Comparison of ENCODE assay signal across 20 mouse cellular contexts in the genomic region with DNA sequence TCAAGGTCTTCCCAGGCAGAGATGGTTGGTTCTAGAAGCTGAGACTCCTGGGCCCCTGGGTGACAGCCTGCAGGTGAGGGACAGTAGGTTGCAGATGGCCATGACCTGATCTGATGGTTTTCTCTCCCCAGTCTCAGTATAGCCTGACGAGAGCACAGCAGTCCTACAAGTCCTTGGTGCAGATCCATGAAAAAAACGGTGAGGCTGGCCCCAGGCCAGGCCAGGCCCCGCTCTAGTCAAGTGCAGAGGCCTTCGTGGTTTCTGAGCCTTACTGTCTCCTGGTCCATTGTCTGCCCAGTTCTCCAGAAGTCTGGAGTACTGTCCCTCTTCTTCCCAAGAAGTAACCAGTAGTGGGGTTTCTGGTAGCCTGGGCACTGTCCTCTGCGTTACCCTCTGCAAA. TPM values are rescaled to one million over a fixed set of nuclear protein-coding genes. Genes with fewer than 3 reads are reported as not detected.
DNase-seq lines count a peak whose midpoint lies in the region; ATAC-seq lines count a peak whose summit lies in the region.
"Had no signal": no experiment of that assay in that cellular context is flagged by ENCODE, and none has a peak within 500 bp of the region (broad histone marks: within the 10 kb centered on the region; RNA-seq: fewer than 3 reads in every experiment).

No protein-coding gene starts in this region.

- no peaks in the 10 kb centered on the region for H3K27me3 ChIP-seq in embryonic facial prominence, embryonic 12.5 days
- H3K27me3 ChIP-seq in embryonic facial prominence, embryonic 10.5 days (replicated peaks; ENCODE audit: low read depth, poor library complexity, severe bottlenecking), result no peaks in the 10 kb centered on the region
- H3K27me3 ChIP-seq in forebrain, embryonic 16.5 days (replicated peaks; ENCODE audit: control insufficient read depth, insufficient read depth, low read length), result no peaks in the 10 kb centered on the region
- H3K27me3 ChIP-seq: embryonic facial prominence, embryonic 15.5 days; forebrain, embryonic 12.5 days had no signal

- no peak overlapping the region for H3K4me2 ChIP-seq in embryonic facial prominence, embryonic 12.5 days (replicated peaks)
- H3K4me2 ChIP-seq in forebrain, embryonic 16.5 days (ENCODE audit: low read length), result no peak overlapping the region
- H3K4me2 ChIP-seq: embryonic facial prominence, embryonic 15.5 days; forebrain, embryonic 12.5 days had no signal

- ATAC-seq in embryonic facial prominence, embryonic 12.5 days (ENCODE audit: insufficient number of reproducible peaks, insufficient read depth, low FRiP score, low TSS enrichment), result 0 out of 2 replicates have a peak, but pooled peaks have one; percentile 11
- no peak for ATAC-seq in forebrain, embryonic 16.5 days
- ATAC-seq: forebrain, embryonic 14.5 days; forebrain, postnatal 0 days had no signal

- H3K27ac ChIP-seq in embryonic facial prominence, embryonic 12.5 days, result no peak overlapping the region
- H3K27ac ChIP-seq in embryonic facial prominence, embryonic 10.5 days (replicated peaks), result no peak overlapping the region
- no peak overlapping the region for H3K27ac ChIP-seq in forebrain, embryonic 16.5 days (ENCODE audit: low read length)
- H3K27ac ChIP-seq: embryonic facial prominence, embryonic 15.5 days; forebrain, embryonic 10.5 days; forebrain, embryonic 12.5 days had no signal

- 0 out of 2 replicates have a peak, but pooled peaks cover 6% of the 10 kb centered on the region for H3K4me1 ChIP-seq in embryonic facial prominence, embryonic 12.5 days
- peaks cover 18% of the 10 kb centered on the region for H3K4me1 ChIP-seq in embryonic facial prominence, embryonic 10.5 days
- H3K4me1 ChIP-seq in forebrain, embryonic 16.5 days (replicated peaks; ENCODE audit: control insufficient read depth, insufficient read depth, low read length), result no peaks in the 10 kb centered on the region

- H3K9ac ChIP-seq in embryonic facial prominence, embryonic 12.5 days, result no peak overlapping the region
- H3K9ac ChIP-seq in forebrain, embryonic 16.5 days (replicated peaks; ENCODE audit: low read depth, low read length), result no peak overlapping the region
- H3K9ac ChIP-seq: embryonic facial prominence, embryonic 15.5 days; forebrain, embryonic 12.5 days; forebrain, postnatal 0 days had no signal

- no peaks in the 10 kb centered on the region for H3K9me3 ChIP-seq in embryonic facial prominence, embryonic 12.5 days
- no peaks in the 10 kb centered on the region for H3K9me3 ChIP-seq in embryonic facial prominence, embryonic 10.5 days
- no peaks in the 10 kb centered on the region for H3K9me3 ChIP-seq in forebrain, embryonic 16.5 days (ENCODE audit: control insufficient read depth, low read length)
- H3K9me3 ChIP-seq: embryonic facial prominence, embryonic 15.5 days; forebrain, embryonic 10.5 days; forebrain, embryonic 12.5 days; G1E had no signal

- peaks cover 70% of the 10 kb centered on the region for H3K36me3 ChIP-seq in embryonic facial prominence, embryonic 12.5 days
- H3K36me3 ChIP-seq in embryonic facial prominence, embryonic 10.5 days (replicated peaks), result peaks cover 75% of the 10 kb centered on the region
- peaks cover 35% of the 10 kb centered on the region for H3K36me3 ChIP-seq in forebrain, embryonic 16.5 days (ENCODE audit: control insufficient read depth, insufficient read depth)

- DNase-seq in adrenal gland, postnatal 10 days, result peak; percentile 53
- DNase-seq in adrenal gland, adult 8-10 months, result no peak
- no peak for DNase-seq in embryonic facial prominence, embryonic 10.5 days (ENCODE audit: low spot score)
- DNase-seq in MN1 (ENCODE audit: low spot score), result peak; percentile 56
- DNase-seq in urinary bladder, adult 2 months (ENCODE audit: low spot score), result no peak
- DNase-seq: cerebellum, adult 11 months; cerebellum, adult 2 months; cerebellum, adult 9-10 months; cerebellum, postnatal 10 days; cerebellum, postnatal 25 days; forebrain, postnatal 0 days had no signal

- 87% methylated on average over 5 of the region's 5 CpGs for WGBS in embryonic facial prominence, embryonic 12.5 days
- WGBS in embryonic facial prominence, embryonic 10.5 days, result 86% methylated on average over 5 of the region's 5 CpGs
- WGBS in forebrain, embryonic 16.5 days, result 84% methylated on average over 5 of the region's 5 CpGs

- H3K4me3 ChIP-seq in embryonic facial prominence, embryonic 12.5 days, result no peak overlapping the region
- H3K4me3 ChIP-seq in embryonic facial prominence, embryonic 10.5 days, result no peak overlapping the region
- no peak overlapping the region for H3K4me3 ChIP-seq in forebrain, embryonic 16.5 days (replicated peaks; ENCODE audit: low read length)
- H3K4me3 ChIP-seq: embryonic facial prominence, embryonic 15.5 days; erythroblast, embryonic 14.5 days; forebrain, embryonic 10.5 days; forebrain, embryonic 12.5 days had no signal

RNA-seq across cellular contexts. Expression of a gene that starts 8.2 kb away (rescaled TPM):
- total RNA-seq in adrenal gland, postnatal 10 days (2021), result 10 to 100 TPM; 52.4 to 55.4 TPM
- total RNA-seq in adrenal gland, adult 8-10 months (2022), result 10 to 100 TPM; 65.6 to 74.6 (median 72.5) TPM
- polyA plus RNA-seq in embryonic facial prominence, embryonic 12.5 days (2016; fragmentation: Nextera tagmentation; extraction: Ambion mirVana), result 17.5 and 18.0 TPM in 2 replicates
- polyA plus RNA-seq in embryonic facial prominence, embryonic 10.5 days (2016; fragmentation: Nextera tagmentation; extraction: Ambion mirVana), result 12.7 and 13.2 TPM in 2 replicates
- polyA plus RNA-seq in urinary bladder, adult 2 months (2012; rRNA removed), result 25.7 and 38.1 TPM in 2 replicates
- 11.3 TPM in 2 replicates for polyA plus RNA-seq in forebrain, embryonic 16.5 days (2015; fragmentation: Nextera tagmentation; extraction: Ambion mirVana)

RNA-seq across cellular contexts. Expression of a gene that starts 17.2 kb away (rescaled TPM):
- total RNA-seq in adrenal gland, postnatal 10 days (2021), result 1 to 10 TPM; 3.5 to 5.0 TPM
- total RNA-seq in adrenal gland, adult 8-10 months (2022), result 1 to 10 TPM; 4.9 to 7.5 (median 5.6) TPM
- polyA plus RNA-seq in embryonic facial prominence, embryonic 12.5 days (2016; fragmentation: Nextera tagmentation; extraction: Ambion mirVana), result 3.2 and 4.3 TPM in 2 replicates
- 3.7 and 4.8 TPM in 2 replicates for polyA plus RNA-seq in embryonic facial prominence, embryonic 10.5 days (2016; fragmentation: Nextera tagmentation; extraction: Ambion mirVana)
- polyA plus RNA-seq in urinary bladder, adult 2 months (2012; rRNA removed), result 1.1 and 1.3 TPM in 2 replicates
- polyA plus RNA-seq in forebrain, embryonic 16.5 days (2015; fragmentation: Nextera tagmentation; extraction: Ambion mirVana), result 27.7 and 29.5 TPM in 2 replicates

RNA-seq across cellular contexts. Expression of a gene that starts 49.5 kb away (rescaled TPM):
- total RNA-seq in adrenal gland, postnatal 10 days (2021), result 10 to 100 TPM; 14.9 to 17.5 TPM
- 10 to 100 TPM in 2 of 4 experiments, 1 to 10 TPM in 2; 5.6 to 11.6 (median 10.1) TPM for total RNA-seq in adrenal gland, adult 8-10 months (2022)
- polyA plus RNA-seq in embryonic facial prominence, embryonic 12.5 days (2016; fragmentation: Nextera tagmentation; extraction: Ambion mirVana), result 4.8 and 5.0 TPM in 2 replicates
- 2.5 and 2.7 TPM in 2 replicates for polyA plus RNA-seq in embryonic facial prominence, embryonic 10.5 days (2016; fragmentation: Nextera tagmentation; extraction: Ambion mirVana)
- polyA plus RNA-seq in urinary bladder, adult 2 months (2012; rRNA removed), result 3.4 and 5.3 TPM in 2 replicates
- polyA plus RNA-seq in forebrain, embryonic 16.5 days (2015; fragmentation: Nextera tagmentation; extraction: Ambion mirVana), result 1.4 and 1.6 TPM in 2 replicates
- total RNA-seq: G1E had no signal
- polyA plus RNA-seq: C2C12; erythroblast, embryonic 14.5 days; G1E had no signal

Comparison
In these comparisons a context has a peak if more than half of its experiments do, and no peak if none do; other contexts are left out.
1. DNase-seq: peak in adrenal gland, postnatal 10 days (single experiment) and MN1 (single experiment); none in adrenal gland, adult 8-10 months (single experiment), embryonic facial prominence, embryonic 10.5 days (single experiment) and urinary bladder, adult 2 months (single experiment).